Mouse (Mus musculus) liver, embryonic 11.5 days (tissue): ENCODE measurements around the gene Rhox1. TPM values are rescaled to one million over a fixed set of nuclear protein-coding genes. Genes with fewer than 3 reads are reported as not detected.
"Not testable (repeated sequence)": the region's sequence is repeated elsewhere in the genome, so short reads cannot be mapped to it uniquely, and the experiment has no call there.

ENCODE experiments used
- ATAC-seq: fragments of 200-750 bp; cut with Nextera tagmentation; replicated peaks from 2 replicates; pipeline ENCODE4 v1.8.0; 2017; ENCODE audit warnings: moderate number of reproducible peaks, mild to moderate bottlenecking, moderate TSS enrichment, moderate library complexity; ENCODE audit not compliant: low FRiP score
- DNase-seq: peaks from one replicate; pipeline ENCODE4 v3.0.0-alpha.2; 2017; ENCODE audit warnings: low spot score
- H3K27ac ChIP-seq: fragments of 300-500 bp; sonication (generic); 2 replicates; pipeline ENCODE4 v1.5.1; 2014; ENCODE audit warnings: mild to moderate bottlenecking, low read depth, low read length, control low read depth
- H3K27me3 ChIP-seq: fragments of 300-500 bp; sonication (generic); replicated peaks from 2 replicates; pipeline ENCODE4 v1.6.1; 2014; ENCODE audit warnings: low read length, mixed read lengths; ENCODE audit not compliant: control insufficient read depth, insufficient read depth
- H3K36me3 ChIP-seq: fragments of 300-500 bp; sonication (generic); 2 replicates; pipeline ENCODE4 v1.6.1; 2014; ENCODE audit warnings: mild to moderate bottlenecking, low read length, moderate library complexity, mixed read lengths; ENCODE audit not compliant: control insufficient read depth, insufficient read depth
- H3K4me1 ChIP-seq: fragments of 300-500 bp; sonication (generic); replicated peaks from 2 replicates; pipeline ENCODE4 v1.6.1; 2014; ENCODE audit warnings: low read length, mixed read lengths; ENCODE audit not compliant: control insufficient read depth, insufficient read depth
- H3K4me2 ChIP-seq: fragments of 300-500 bp; sonication (generic); 2 replicates; pipeline ENCODE4 v1.6.1; 2014; ENCODE audit warnings: mild to moderate bottlenecking, control low read depth, moderate library complexity
- H3K4me3 ChIP-seq: fragments of 300-500 bp; sonication (generic); 2 replicates; pipeline ENCODE4 v1.5.1; 2014; ENCODE audit warnings: low read depth, low read length, control low read depth
- H3K9ac ChIP-seq: fragments of 300-500 bp; sonication (generic); 2 replicates; pipeline ENCODE4 v1.6.1; 2014; ENCODE audit warnings: low read depth, low read length, control low read depth
- H3K9me3 ChIP-seq: fragments of 300-500 bp; sonication (generic); 2 replicates; pipeline ENCODE4 v1.6.1; 2016; ENCODE audit warnings: low read length, inconsistent platforms, mixed read lengths; ENCODE audit not compliant: control insufficient read depth
- WGBS: fragments of 180-500 bp; shearing (Covaris S2); extraction: QIAGEN DNeasy Blood & Tissue Kit; methylation state at CpG from one replicate; pipeline ENCODE4 v1.1.7; 2014; 5-methylcytosine and 5-hydroxymethylcytosine counted together
- polyA plus RNA-seq: library from polyadenylated mRNA; unstranded; fragments of >200 nt; fragmentation: Nextera tagmentation; extraction: Ambion mirVana; gene quantifications from 2 replicates; pipeline ENCODE4 v1.2.1, GENCODE M21; 2014

Gene Rhox1
- not detected in 2 replicates for polyA plus RNA-seq

DNA sequence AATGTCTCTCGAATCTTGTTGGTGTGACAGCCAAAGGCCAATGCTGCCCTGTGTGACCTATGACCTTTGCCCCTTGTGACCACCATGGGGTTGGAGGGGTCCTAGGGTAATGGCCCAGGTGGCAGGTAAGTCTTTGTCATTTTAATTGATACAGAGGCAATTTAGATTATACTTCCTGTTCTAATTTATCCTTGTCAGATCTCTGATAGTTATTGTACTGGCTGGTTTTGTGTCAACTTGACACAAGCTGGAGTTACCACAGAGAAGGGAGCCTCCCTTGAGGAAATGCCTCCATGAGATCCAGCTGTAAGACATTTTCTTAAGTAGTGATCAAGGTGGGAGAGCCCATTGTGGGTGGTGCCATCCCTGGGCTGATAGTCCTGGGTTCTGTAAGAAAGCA, at the start of gene Rhox1:
Gene Rhox1 (minus strand): TSS at position 101 of the 400 bp plus-strand sequence.
- not testable (repeated sequence) for H3K4me2 ChIP-seq, H3K27me3 ChIP-seq, H3K4me1 ChIP-seq, H3K9me3 ChIP-seq, DNase-seq, H3K36me3 ChIP-seq, ATAC-seq, H3K27ac ChIP-seq, H3K4me3 ChIP-seq, H3K9ac ChIP-seq
- WGBS, result 40% methylated on average over 1 of the region's 1 CpGs

DNA sequence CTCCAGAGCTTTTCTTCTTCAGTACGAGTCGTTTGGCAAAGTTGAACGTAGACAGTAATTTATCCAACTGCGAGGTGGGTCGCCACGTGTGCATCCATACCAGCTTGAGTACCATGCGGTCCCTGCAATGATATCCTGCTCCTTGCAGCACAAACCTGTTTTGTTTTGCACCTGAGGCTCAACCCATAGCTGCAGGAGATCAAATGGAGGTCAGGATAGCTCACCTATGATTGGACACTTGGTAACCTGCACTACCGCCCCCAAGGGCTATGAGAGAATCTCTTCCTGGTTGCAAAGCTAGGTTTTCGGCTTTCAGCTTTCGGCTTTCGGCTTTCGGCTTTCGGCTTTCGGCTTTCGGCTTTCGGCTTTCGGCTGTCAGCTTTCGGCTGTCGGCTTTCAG, 43.0 kb upstream of the Rhox1 start, which contains the start of gene Rhox4a:
Gene Rhox4a (plus strand): TSS at position 301 of the 400 bp plus-strand sequence.
- not testable (repeated sequence) for ATAC-seq, H3K4me1 ChIP-seq, H3K36me3 ChIP-seq, DNase-seq, H3K4me2 ChIP-seq, H3K9ac ChIP-seq, H3K9me3 ChIP-seq, H3K4me3 ChIP-seq, H3K27me3 ChIP-seq, H3K27ac ChIP-seq
- 96% methylated on average over 10 of the region's 19 CpGs for WGBS

DNA sequence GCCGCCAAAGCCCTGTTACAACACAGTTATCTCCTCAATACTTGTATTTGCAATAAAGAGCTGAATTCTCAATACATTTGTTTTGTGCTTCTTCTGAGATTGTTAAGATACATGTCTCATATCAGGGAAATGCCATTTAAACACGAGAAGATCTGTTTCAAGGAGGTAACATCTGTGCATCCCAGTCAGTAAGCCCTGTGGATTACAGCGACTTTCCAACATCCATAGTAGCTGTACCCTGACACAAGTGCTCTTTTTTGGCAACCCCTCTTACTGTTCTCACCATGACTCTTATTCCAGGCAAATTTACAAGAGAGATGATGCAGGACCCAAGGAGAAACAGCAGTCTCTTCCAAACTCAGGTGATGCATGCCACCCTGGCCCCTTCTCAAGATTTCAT, 27.6 kb upstream of the Rhox1 start, which contains the start of gene Rhox3a:
Gene Rhox3a (plus strand): TSS at position 301 of the 400 bp plus-strand sequence.
- H3K36me3 ChIP-seq, H3K4me2 ChIP-seq, H3K4me3 ChIP-seq, DNase-seq, H3K9ac ChIP-seq, H3K27me3 ChIP-seq, H3K4me1 ChIP-seq, ATAC-seq, H3K27ac ChIP-seq, H3K9me3 ChIP-seq: not testable (repeated sequence)
- 71% methylated on average over 1 of the region's 3 CpGs for WGBS

DNA sequence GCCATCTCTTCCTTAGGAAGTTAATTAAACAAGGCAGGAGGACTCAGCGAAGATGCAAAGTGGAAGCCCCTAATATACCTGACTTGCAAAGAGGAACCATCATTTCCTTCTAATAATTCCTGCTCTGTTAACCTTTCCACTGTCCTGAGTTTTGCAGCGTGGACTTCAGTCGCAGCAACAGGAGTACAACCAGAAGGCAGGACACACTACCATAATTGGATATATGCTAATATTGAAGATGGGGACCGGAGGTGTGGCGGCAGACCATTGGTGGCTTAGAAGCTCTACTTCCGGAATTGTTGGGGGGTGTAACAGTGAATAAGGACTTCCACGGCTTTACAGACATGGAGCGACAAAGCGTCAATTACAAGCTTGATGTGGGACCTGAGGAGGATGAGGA, 22.6 kb upstream of the Rhox1 start, which contains the start of gene Rhox2a:
Gene Rhox2a (plus strand): TSS at position 301 of the 400 bp plus-strand sequence.
- H3K9me3 ChIP-seq, H3K4me1 ChIP-seq, H3K27me3 ChIP-seq, H3K4me2 ChIP-seq, H3K4me3 ChIP-seq, DNase-seq, H3K9ac ChIP-seq, H3K36me3 ChIP-seq, H3K27ac ChIP-seq, ATAC-seq: not testable (repeated sequence)
- WGBS, result no CpG with 5 or more reads among the region's 9 CpGs

DNA sequence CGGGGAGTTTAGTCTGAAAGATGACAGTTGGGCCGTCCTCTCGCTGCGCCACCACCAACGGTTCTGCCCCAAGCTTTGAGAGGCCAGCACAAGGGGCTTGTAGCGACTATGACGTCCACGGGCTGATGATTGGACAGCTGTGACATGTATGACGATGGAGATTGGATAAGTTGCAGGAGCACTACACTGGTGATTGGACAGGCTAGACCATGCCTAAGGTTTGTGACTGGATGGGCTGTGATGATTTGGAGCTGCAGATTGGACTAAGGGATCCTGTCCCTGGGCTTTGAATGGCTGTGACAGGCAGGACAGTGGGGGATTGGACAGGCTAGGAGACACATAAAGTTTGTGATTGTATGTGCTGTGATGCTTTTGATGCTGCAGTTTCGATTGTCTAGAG, 11.1 kb downstream of the Rhox1 start, which contains the start of gene Gm9:
Gene Gm9 (minus strand): TSS at position 101 of the 400 bp plus-strand sequence.
- ATAC-seq (no peak), DNase-seq (no peak)
- WGBS, result 80% methylated on average over 10 of the region's 10 CpGs
- Histone ChIP-seq H3K27ac (no peak within 1 kb of the TSS), H3K9me3 (no peaks in the 10 kb centered on the region), H3K27me3 (no peaks in the 10 kb centered on the region), H3K4me1 (no peaks in the 10 kb centered on the region), H3K4me3 (no peak within 1 kb of the TSS), H3K9ac (no peak within 1 kb of the TSS), H3K4me2 (no peak within 1 kb of the TSS), H3K36me3 (no peaks in the 10 kb centered on the region)

DNA sequence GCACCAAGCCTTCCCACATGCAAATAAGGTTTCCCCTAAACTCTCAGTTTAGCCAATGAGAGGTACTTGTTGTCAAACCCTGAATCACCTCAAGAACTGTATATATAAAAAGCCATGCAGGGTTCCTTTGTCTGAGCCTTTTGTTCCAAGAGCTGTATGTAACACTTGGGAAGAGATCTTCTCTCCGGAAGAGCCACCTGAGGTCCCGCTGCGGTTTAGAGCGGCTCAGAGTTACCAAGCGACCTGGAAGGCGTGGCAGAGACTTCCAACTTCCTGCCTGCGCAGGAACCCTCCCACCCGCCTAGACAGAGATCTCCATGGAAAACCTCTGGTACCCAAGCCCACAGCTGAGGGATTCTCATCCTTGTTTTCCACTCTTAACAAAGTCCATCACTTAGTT, 23.4 kb downstream of the Rhox1 start:
- Histone ChIP-seq H3K9me3 (no peaks in the 10 kb centered on the region), H3K9ac (no peak overlapping the region), H3K4me2 (no peak overlapping the region), H3K27ac (no peak overlapping the region), H3K4me3 (no peak overlapping the region), H3K36me3 (no peaks in the 10 kb centered on the region), H3K27me3 (no peaks in the 10 kb centered on the region), H3K4me1 (no peaks in the 10 kb centered on the region)
- ATAC-seq (no peak), DNase-seq (no peak)
- WGBS, result 47% methylated on average over 8 of the region's 8 CpGs

DNA sequence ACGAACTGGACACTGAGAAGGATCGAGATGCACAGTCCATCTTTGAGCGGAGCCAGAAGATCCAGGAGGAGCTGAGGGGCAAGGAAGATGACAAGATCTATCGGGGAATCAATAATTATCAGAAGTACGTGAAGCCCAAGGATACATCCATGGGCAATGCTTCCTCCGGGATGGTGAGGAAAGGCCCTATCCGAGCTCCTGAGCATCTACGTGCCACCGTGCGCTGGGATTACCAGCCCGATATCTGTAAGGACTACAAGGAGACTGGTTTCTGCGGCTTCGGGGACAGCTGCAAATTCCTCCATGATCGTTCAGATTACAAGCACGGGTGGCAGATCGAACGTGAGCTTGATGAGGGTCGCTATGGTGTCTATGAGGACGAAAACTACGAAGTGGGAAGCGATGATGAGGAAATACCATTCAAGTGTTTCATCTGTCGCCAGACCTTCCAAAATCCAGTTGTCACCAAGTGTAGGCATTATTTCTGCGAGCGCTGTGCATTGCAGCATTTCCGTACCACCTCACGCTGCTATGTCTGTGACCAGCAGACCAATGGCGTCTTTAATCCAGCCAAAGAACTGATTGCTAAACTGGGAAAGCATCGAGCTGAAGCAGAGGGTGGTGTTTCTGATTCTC, 30.2 kb downstream of the Rhox1 start:
- WGBS, result 23% methylated on average over 28 of the region's 28 CpGs
- DNase-seq (peak; percentile 39), ATAC-seq (no peak)
- Histone ChIP-seq H3K27me3 (no peaks in the 10 kb centered on the region), H3K9me3 (no peaks in the 10 kb centered on the region), H3K27ac (no peak overlapping the region), H3K9ac (peak overlapping the region; percentile 66), H3K4me1 (no peaks in the 10 kb centered on the region), H3K4me2 (peak overlapping the region; percentile 76), H3K4me3 (peak overlapping the region; percentile 65), H3K36me3 (no peaks in the 10 kb centered on the region)

DNA sequence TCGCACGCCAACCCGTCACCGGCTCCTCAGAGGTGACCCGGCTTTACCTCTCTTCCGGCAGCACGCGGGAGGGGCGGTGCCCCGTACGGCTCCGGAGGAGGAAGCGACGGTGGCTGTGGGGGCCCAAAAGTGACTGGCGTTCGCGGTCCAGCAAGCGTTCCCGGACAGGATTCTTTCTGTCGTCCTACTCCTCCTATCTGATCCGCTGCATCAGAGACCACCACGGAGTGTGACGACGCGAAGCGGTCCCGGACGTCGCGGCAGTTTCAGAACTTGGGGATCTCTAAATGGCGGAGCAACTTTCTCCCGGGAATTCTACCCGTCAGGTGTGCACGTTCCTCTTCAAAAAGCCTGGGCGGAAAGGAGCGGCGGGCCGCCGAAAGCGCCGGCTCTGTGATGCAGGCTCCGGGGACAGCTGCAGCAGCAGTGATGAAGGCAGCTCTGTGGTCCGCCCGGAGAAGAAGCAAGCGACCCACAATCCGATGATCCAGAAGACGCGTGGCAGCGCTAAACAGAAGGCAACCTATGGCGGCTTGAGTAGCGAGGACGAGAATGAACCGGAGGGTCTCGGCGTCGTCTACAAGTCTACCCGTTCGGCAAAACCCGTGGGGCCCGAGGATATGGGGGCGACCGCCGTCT, 30.8 kb downstream of the Rhox1 start, which contains the start of the genes Ndufa1 and Rnf113a1:
Gene Ndufa1 (minus strand): TSS at position 59 of the 639 bp plus-strand sequence.
Gene Rnf113a1 (plus strand): TSS at position 141 of the 639 bp plus-strand sequence.
- H3K9me3 ChIP-seq, result no peaks in the 10 kb centered on the region
- H3K27ac ChIP-seq, result no peak within 1 kb of the TSS
- 11% methylated on average over 63 of the region's 63 CpGs for WGBS

More for the DNA sequence above, 30.8 kb downstream of the Rhox1 start, which contains the start of the genes Ndufa1 and Rnf113a1:
- no peaks in the 10 kb centered on the region for H3K36me3 ChIP-seq
- DNase-seq, result peak; percentile 77
- H3K4me3 ChIP-seq, result peak within 1 kb of the TSS; percentile 65
- peak within 1 kb of the TSS; percentile 66 for H3K9ac ChIP-seq
- peak within 1 kb of the TSS; percentile 76 for H3K4me2 ChIP-seq
- no peaks in the 10 kb centered on the region for H3K27me3 ChIP-seq
- peak; percentile 85 for ATAC-seq
- H3K4me1 ChIP-seq, result no peaks in the 10 kb centered on the region
